Mouse (Mus musculus) liver, postnatal 0 days (tissue): ENCODE results near the gene Hoxc13. TPM values are rescaled to one million over a fixed set of nuclear protein-coding genes. Genes with fewer than 3 reads are reported as not detected.

ENCODE experiments used
- ATAC-seq: fragments of 200-750 bp; cut with Nextera tagmentation; 2 replicates; pipeline ENCODE4 v1.8.0; 2017; ENCODE audit warnings: mild to moderate bottlenecking, moderate library complexity
- DNase-seq: peaks from one replicate; pipeline ENCODE4 v3.0.0-alpha.2; 2016
- H3K27ac ChIP-seq: fragments of 300-500 bp; sonication (generic); 2 replicates; pipeline ENCODE4 v1.5.1; 2014; ENCODE audit warnings: antibody characterized with exemption, moderate library complexity, mild to moderate bottlenecking, low read depth
- H3K27me3 ChIP-seq: fragments of 300-500 bp; sonication (generic); 2 replicates; pipeline ENCODE4 v1.6.1; 2014; ENCODE audit warnings: low read length, control low read depth, mixed read lengths; ENCODE audit not compliant: insufficient read depth
- H3K36me3 ChIP-seq: fragments of 300-500 bp; sonication (generic); replicated peaks from 2 replicates; pipeline ENCODE4 v1.6.1; 2014; ENCODE audit warnings: mild to moderate bottlenecking, control low read depth, low read length, moderate library complexity, mixed read lengths; ENCODE audit not compliant: insufficient read depth
- H3K4me1 ChIP-seq: fragments of 300-500 bp; sonication (generic); 2 replicates; pipeline ENCODE4 v1.6.1; 2014; ENCODE audit warnings: antibody characterized with exemption, mild to moderate bottlenecking, control low read depth; ENCODE audit not compliant: insufficient read depth
- H3K4me2 ChIP-seq: fragments of 300-500 bp; sonication (generic); 2 replicates; pipeline ENCODE4 v1.6.1; 2014; ENCODE audit warnings: low read depth, mild to moderate bottlenecking, low read length, moderate library complexity, mixed read lengths
- H3K4me3 ChIP-seq: fragments of 300-500 bp; sonication (generic); 2 replicates; pipeline ENCODE4 v1.5.1; 2014; ENCODE audit warnings: low read depth, low read length
- H3K9ac ChIP-seq: fragments of 300-500 bp; sonication (generic); replicated peaks from 2 replicates; pipeline ENCODE4 v1.6.1; 2014; ENCODE audit warnings: mild to moderate bottlenecking, moderate library complexity
- H3K9me3 ChIP-seq: fragments of 300-500 bp; sonication (generic); 2 replicates; pipeline ENCODE4 v1.6.1; 2016; ENCODE audit warnings: mild to moderate bottlenecking, control low read depth, low read length, mixed read lengths
- CTCF ChIP-seq: sonication (generic); IDR thresholded peaks from 2 replicates; pipeline ENCODE4 v1.5.1; 2016; ENCODE audit warnings: antibody characterized with exemption, low read depth
- EP300 ChIP-seq: IDR thresholded peaks from 2 replicates; pipeline ENCODE4 v1.6.1; 2016; ENCODE audit warnings: antibody characterized with exemption, low read depth, mild to moderate bottlenecking
- WGBS: fragments of 180-500 bp; shearing (Covaris S2); extraction: QIAGEN DNeasy Blood & Tissue Kit; methylation state at CpG from one replicate; pipeline ENCODE4 v1.1.7; 2014; ENCODE audit not compliant: insufficient replicate concordance; 5-methylcytosine and 5-hydroxymethylcytosine counted together
- polyA plus RNA-seq: library from polyadenylated mRNA; unstranded; fragments of >200 nt; fragmentation: Nextera tagmentation; extraction: Ambion mirVana; gene quantifications from 2 replicates; pipeline ENCODE4 v1.2.1, GENCODE M21; 2015

Hoxc13 gene
- polyA plus RNA-seq, 1 experiment from 2014 or later: not detected

GRCm38 (mm10) chr15:102966776-102967311 is 45.9 kb downstream of the Hoxc13 start, which contains the start of gene Hoxc10:
TSS of gene Hoxc10 (plus strand) at chr15:102966796.
- no peaks in the 10 kb centered on the region for H3K9me3 ChIP-seq
- H3K27me3 ChIP-seq: peaks cover 98% of the 10 kb centered on the region
- no peak for DNase-seq
- H3K36me3 ChIP-seq: no peaks in the 10 kb centered on the region
- TF ChIP-seq CTCF: no peak
- H3K4me2 ChIP-seq: no peak within 1 kb of the TSS
- H3K9ac ChIP-seq: no peak within 1 kb of the TSS
- WGBS: 2% methylated on average over 27 of the region's 27 CpGs
- H3K4me1 ChIP-seq: no peaks in the 10 kb centered on the region
- H3K4me3 ChIP-seq: no peak within 1 kb of the TSS
- no peak within 1 kb of the TSS for H3K27ac ChIP-seq
- no peak for ATAC-seq

GRCm38 (mm10) chr15:102967312-102967510 is 46.3 kb downstream of the Hoxc13 start, which contains the start of gene Hoxc5:
TSS of gene Hoxc5 (plus strand) at chr15:102967443.
- Histone ChIP-seq H3K27ac (no peak within 1 kb of the TSS), H3K36me3 (no peaks in the 10 kb centered on the region), H3K9me3 (no peaks in the 10 kb centered on the region), H3K4me1 (no peaks in the 10 kb centered on the region), H3K4me3 (no peak within 1 kb of the TSS), H3K27me3 (peaks cover 100% of the 10 kb centered on the region), H3K9ac (no peak within 1 kb of the TSS), H3K4me2 (no peak within 1 kb of the TSS)
- TF ChIP-seq CTCF (no peak), EP300 (no peak)
- DNase-seq (no peak), ATAC-seq (no peak)
- 2% methylated on average over 12 of the region's 12 CpGs for WGBS

GRCm38 (mm10) chr15:102967511-102968397 is 46.9 kb downstream of the Hoxc13 start:
- H3K9me3 ChIP-seq: no peaks in the 10 kb centered on the region
- no peak overlapping the region for H3K4me2 ChIP-seq
- no peak for ATAC-seq
- 4% methylated on average over 34 of the region's 34 CpGs for WGBS
- no peak for TF ChIP-seq EP300
- TF ChIP-seq CTCF: no peak
- DNase-seq: no peak
- peaks cover 100% of the 10 kb centered on the region for H3K27me3 ChIP-seq
- no peak overlapping the region for H3K4me3 ChIP-seq
- no peak overlapping the region for H3K9ac ChIP-seq
- no peaks in the 10 kb centered on the region for H3K4me1 ChIP-seq
- H3K36me3 ChIP-seq: no peaks in the 10 kb centered on the region
- no peak overlapping the region for H3K27ac ChIP-seq

GRCm38 (mm10) chr15:102969296-102969695 is 48.4 kb downstream of the Hoxc13 start:
- no peak overlapping the region for H3K4me3 ChIP-seq
- no peaks in the 10 kb centered on the region for H3K36me3 ChIP-seq
- H3K9ac ChIP-seq: no peak overlapping the region
- H3K4me1 ChIP-seq: no peaks in the 10 kb centered on the region
- H3K27ac ChIP-seq: no peak overlapping the region
- no peak overlapping the region for H3K4me2 ChIP-seq
- 45% methylated on average over 1 of the region's 1 CpGs for WGBS
- H3K27me3 ChIP-seq: peaks cover 100% of the 10 kb centered on the region
- TF ChIP-seq CTCF (no peak), EP300 (no peak)
- H3K9me3 ChIP-seq: no peaks in the 10 kb centered on the region
- DNase-seq (no peak), ATAC-seq (no peak)

- H3K36me3 ChIP-seq: no peaks in the 10 kb centered on the region
- 2% methylated on average over 12 of the region's 12 CpGs for WGBS
- TF ChIP-seq EP300: no peak
- TF ChIP-seq CTCF: peak; percentile 16; the same call in 1 of the 2 replicates
- H3K4me1 ChIP-seq: no peaks in the 10 kb centered on the region
- H3K4me3 ChIP-seq: no peak overlapping the region
- no peak overlapping the region for H3K9ac ChIP-seq
- no peak for ATAC-seq
- H3K4me2 ChIP-seq: no peak overlapping the region
- H3K9me3 ChIP-seq: no peaks in the 10 kb centered on the region
- peaks cover 98% of the 10 kb centered on the region for H3K27me3 ChIP-seq
- DNase-seq: no peak
- H3K27ac ChIP-seq: no peak overlapping the region
Measured at GRCm38 (mm10) chr15:102970740-102971139, 49.8 kb downstream of the Hoxc13 start.

- ATAC-seq: no peak
- H3K9me3 ChIP-seq: no peaks in the 10 kb centered on the region
- H3K9ac ChIP-seq: no peak overlapping the region
- H3K27ac ChIP-seq: no peak overlapping the region
- H3K4me3 ChIP-seq: no peak overlapping the region
- H3K4me1 ChIP-seq: peaks cover 5% of the 10 kb centered on the region
- H3K4me2 ChIP-seq: no peak overlapping the region
- no peaks in the 10 kb centered on the region for H3K36me3 ChIP-seq
- H3K27me3 ChIP-seq: peaks cover 98% of the 10 kb centered on the region
- WGBS: 2% methylated on average over 21 of the region's 21 CpGs
- TF ChIP-seq CTCF: no peak
- TF ChIP-seq EP300: no peak
- no peak for DNase-seq
Measured at GRCm38 (mm10) chr15:102972254-102972653, 51.4 kb downstream of the Hoxc13 start.
